Mouse (Mus musculus) v-Abl transformed pro-B cells (cell line): ENCODE results near the gene Ppfibp2.

ENCODE experiments used
- in situ Hi-C, 2 experiments: fragments of 400-800 bp; cut with MboI; formaldehyde crosslinking; loops; one replicate each; pipeline ENCODE4 v1.15.1; 2025; ENCODE audit not compliant: unreplicated experiment in 2 of 2

Ppfibp2 gene

DNA sequence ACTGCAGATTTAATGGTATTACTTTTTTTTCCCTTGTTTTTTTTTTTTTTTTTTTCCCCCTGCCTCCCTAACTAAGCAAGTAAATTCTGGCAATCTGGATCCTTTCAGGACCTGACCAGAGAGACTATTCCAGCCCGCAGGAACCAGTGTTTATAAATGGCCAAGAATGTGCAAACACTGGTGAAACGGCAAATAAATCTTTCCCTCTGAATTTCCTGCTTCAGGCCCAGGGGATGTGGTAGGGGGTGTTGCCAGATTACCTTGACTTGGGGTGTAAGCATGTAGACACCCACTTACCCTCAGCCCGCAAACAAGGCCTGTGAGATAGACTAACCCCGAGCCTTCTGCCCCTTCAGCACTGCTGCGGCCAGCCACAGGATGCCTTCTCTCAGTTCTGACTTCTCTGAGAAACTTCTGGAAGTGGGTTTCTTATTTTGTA, 66.9 kb downstream of the Ppfibp2 start:
- in situ Hi-C loops: loop anchor here in 1 of 2 experiments (25.0 kb wide), 1 partner anchor 1350 kb away; no protein-coding TSS in a partner anchor

DNA sequence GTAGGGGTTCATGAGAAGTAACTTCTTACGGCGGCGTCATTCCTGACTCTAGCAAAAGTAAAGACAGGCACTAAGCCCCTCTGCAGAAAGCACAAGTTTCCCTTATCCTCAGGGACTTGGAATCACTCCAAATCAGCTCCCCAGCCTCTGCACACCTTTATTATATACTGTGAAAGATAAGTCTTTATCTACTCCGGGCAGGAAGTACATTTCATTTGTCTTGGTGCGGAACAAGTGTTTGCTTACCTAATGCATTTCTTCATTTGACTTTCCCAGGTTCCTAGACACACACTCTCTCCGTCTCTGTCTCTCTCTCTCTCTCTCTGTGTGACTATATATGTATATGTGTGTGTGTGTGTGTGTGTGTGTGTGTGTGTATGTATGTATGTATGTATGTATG, 68.6 kb downstream of the Ppfibp2 start:
- in situ Hi-C loops: loop anchor here in 1 of 2 experiments (25.0 kb wide), 1 partner anchor 1349 kb away; no protein-coding TSS in a partner anchor

DNA sequence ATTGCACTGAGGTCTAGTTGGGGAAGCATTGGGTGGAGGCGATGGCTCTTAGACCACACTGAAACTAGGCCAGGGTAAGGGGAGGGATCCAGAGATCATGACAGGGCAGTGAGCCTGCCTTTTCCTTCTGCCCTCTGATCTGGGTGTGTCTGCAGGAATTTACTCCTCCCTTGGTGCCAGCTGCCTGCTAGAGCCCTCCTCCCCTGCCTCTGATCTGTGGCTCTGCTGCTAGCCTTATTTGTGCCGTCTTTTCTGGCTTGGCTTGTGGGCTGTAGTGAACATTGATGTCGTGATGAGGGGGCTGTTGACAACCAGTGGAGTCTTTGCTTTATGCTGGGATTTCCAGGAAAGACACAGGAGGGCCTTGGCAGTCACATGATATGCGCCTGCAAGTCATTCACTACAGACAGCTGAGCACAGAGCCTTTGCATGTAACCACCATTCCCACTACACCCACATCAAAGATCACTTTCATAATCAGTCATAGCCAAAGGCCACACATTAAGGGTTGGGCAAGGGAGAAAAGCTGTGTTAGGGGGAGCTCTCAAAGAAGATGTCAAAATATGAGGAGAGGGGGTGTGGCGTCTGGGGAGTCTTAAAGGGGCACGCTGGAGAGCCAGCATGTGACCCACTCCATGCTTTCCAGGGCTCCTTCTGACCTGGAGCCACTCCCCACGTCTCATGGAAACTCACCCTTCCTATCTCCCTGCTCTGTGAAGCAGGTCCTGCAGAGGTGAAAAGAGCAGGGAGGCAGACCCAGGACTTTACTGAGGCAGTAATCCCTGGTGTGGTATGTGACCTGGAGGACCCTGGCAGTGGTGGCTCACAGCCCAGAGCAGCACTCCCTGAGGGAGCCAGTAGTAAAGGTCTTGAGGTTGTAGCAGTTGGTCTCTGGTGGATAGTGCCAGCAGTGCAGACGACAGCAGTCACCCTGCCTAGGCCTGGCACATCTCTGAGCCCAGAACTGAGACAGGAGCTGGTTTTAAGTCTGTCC, 69.4 kb downstream of the Ppfibp2 start:
- in situ Hi-C loops: loop anchor here in 1 of 2 experiments (25.0 kb wide), 1 partner anchor 1348 kb away; no protein-coding TSS in a partner anchor

DNA sequence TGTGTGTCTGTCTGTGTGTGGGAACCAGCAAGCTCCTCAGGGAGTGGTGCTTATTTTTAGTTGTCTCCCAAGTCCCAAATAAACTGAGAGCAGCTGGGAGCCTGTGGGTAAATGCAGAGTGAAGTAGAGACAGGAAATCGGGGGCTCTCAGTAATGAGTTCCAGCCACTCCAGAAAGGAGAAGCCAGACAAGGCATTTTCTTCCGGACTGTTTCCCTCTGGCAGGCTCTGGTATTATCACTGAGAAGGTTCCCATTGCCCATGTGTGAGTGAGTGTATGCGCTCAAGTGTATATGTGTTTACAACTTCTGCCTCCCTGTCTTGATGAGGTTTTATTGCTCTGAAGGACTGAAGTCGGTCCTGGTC, 70.2 kb downstream of the Ppfibp2 start:
- in situ Hi-C loops: loop anchor here in 1 of 2 experiments (25.0 kb wide), 1 partner anchor 1347 kb away; no protein-coding TSS in a partner anchor

DNA sequence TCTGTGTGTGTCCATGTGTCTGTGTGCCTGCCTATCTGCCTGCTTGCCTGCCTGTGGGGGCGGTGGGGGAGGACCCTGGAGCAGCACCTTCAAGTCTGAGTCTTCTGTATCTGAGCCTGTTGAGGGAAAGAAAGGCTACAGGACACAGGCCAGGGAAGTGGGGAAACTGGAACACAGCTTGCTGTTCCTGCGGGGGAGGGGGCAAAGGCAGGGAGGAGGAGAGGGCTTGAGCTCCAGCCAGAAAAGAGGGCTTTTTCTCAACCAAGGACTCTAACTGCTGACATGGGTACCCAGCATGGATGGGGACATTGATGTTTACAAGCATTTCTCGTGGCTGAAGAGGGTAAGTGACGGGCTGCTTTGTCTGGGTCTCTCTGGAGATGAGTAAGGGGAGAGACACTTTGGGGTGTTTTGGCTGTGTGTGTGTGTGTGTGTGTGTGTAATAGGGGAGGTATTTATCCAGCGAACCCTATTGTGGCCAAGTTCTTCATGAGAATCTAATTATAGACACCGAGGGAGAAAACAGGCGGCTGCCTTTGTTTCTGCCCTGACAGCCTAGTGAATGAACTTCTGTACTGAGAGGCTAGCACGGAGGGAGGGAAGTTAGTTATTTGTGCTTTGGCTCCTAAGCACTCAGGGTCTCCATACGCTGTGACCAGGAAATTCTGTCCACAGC, 70.7 kb downstream of the Ppfibp2 start:
- in situ Hi-C loops: loop anchor here in 1 of 2 experiments (25.0 kb wide), 1 partner anchor 1347 kb away; no protein-coding TSS in a partner anchor

DNA sequence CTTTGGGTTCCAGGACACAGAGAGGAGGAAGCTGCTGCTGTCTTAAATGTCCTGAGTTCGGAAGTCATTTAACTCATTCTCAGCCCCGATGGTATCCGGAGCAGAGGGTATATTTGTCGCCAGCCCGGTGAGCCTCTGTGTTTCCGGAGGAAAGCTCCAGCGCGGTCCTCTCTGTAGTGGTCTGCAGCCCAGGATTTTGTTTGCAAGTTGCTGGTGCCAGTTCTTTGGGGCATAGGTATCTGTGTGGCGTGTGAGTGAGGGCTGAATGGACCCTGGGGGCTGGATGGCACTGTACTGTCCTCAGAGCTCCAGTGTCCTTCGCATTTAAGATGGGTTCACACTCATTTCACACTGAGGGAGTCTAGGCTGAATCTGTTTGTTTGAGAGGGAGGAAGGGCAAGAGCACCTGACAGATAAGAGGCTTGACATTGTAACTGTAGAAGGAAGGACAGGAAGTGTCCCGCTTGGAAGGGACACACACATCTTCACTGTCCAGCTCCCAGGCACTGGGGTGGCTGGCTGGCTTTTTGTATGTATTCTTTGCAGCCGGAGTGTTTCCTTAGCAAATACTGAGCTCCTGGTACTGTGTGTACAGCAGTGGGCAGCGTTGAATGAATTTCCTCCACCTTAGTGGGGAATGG, 71.4 kb downstream of the Ppfibp2 start:
- in situ Hi-C loops: loop anchor here in 1 of 2 experiments (25.0 kb wide), 1 partner anchor 1346 kb away; no protein-coding TSS in a partner anchor

DNA sequence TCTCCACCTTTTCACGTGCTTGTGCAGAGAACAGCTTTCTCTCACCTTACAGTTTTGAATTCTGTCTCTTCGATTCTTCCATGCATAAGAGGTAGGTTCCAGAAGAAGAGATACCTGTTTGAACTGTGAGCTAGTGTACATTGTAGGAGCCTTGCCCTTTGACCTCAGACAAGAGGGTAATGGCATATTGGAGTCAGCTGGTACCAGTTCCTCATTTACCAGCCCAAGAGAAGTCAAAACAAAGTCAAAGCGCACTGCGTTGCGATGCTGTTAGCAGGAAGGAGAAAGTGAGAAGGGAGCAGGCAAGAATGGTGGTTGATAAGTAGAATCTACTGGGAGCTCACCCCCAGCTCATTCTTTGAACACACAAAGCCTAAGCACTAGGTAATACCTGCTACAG, 73.5 kb downstream of the Ppfibp2 start:
- in situ Hi-C loops: loop anchor here in 1 of 2 experiments (25.0 kb wide), 1 partner anchor 1344 kb away; no protein-coding TSS in a partner anchor

DNA sequence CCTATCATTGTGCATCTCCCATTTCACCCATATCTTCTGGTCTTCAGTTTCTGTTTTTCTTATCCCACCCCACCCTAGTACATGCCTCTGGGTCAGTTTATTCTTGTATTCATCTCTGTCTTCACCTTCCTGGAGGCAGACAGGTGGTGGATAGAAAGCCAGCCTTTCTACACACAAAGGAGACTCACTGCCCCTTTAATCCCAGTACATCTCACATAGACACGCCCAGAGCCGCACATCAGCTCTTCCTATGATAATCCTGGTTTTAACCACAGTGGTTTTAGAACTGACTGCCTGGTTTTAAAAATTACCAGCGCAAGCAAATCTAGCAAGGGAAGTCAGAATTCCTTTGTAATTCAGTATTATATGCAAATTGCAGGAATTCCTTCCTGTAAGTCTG, 80.2 kb downstream of the Ppfibp2 start:
- in situ Hi-C loops: no loop called here

DNA sequence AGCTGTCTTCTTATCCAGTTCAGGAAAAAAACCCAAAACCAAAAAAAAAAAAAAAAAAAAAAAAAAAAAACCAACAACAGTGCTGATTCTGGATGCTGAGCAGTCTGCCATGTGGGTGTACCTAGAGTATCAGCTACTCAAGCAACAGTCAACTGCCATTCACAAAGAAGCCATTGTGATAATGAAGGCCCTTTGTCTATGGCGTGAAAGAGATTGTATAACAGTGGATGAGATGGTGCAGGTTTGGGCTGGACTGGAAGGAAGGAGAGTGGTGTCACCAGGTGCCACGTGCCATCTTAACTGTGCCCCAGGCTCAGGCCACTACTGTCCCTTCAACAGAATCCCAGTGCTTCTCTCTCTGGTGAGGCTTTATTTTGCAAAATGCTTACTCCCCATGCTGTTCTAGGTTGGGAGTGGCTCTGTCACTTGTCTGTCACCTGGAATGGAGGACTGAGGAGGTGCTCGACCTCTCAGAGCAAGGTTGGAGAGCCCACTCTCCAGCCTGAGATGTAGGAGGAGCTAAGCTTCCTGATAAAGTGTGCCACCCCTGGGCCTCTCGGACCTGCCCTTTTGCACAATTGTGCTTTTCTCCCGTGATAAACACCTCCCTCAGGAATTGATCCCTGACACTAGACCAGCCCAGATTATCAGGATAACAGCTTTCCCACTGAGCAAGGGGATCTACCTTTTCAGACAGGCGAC, 85.3 kb downstream of the Ppfibp2 start:
- in situ Hi-C loops: no loop called here

DNA sequence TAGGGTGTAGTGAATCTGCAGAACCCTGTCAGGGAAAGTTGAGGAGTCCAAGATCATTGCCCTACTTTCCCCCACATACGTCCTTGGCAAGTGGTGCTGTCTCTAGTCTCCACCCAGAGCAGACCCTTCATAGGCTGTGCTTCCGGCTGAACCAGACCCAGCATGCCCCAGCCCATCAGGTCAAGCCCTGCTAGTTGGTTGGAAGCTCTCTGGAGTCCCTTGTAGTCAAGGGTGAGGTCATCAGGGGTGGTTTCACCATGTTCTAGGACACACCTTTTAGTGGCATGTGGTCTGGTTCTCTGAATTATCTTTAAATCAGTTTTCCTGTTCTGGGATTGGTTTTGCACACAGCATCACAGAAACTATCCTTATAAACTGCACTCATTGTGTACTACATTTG, 86.3 kb downstream of the Ppfibp2 start:
- in situ Hi-C loops: no loop called here

DNA sequence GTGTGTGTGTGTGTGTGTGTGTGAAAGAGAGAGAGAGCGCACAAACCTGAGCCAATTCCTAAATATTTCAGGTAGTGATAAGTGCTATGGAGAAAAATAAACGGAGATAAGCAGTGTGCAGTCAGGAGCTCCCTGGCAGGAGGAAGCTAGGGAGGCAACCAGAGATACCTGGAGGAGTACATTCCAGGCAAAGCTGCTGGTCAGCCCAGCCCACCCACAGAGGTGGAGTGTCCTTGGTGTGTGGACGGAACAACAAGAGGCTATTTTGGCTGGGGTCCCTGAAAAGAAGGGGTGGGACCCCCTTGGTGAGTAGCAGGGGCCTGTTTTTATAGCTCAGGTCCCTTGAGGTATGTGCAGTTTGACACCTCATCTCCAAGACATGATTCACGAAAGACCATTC, 88.2 kb downstream of the Ppfibp2 start:
- in situ Hi-C loops: no loop called here

DNA sequence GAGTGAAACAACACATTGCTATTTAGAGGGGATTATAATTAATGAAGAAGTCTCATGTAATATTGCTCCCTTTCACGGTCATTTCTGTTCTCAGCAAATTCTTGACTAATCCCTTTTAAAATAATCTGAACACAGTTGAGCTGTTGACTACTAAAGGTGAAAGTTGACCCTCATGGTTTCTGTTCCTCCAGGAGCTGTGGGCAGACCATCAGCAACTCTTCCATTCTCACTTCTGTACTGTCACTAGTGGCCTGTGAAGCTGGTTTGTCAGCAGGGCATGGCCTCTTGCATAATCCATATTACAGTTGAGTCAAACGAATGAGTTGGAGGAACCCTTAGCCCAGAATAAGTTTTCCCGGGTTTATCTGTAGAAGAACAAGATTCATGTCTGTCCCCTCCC, 88.6 kb downstream of the Ppfibp2 start:
- in situ Hi-C loops: no loop called here

DNA sequence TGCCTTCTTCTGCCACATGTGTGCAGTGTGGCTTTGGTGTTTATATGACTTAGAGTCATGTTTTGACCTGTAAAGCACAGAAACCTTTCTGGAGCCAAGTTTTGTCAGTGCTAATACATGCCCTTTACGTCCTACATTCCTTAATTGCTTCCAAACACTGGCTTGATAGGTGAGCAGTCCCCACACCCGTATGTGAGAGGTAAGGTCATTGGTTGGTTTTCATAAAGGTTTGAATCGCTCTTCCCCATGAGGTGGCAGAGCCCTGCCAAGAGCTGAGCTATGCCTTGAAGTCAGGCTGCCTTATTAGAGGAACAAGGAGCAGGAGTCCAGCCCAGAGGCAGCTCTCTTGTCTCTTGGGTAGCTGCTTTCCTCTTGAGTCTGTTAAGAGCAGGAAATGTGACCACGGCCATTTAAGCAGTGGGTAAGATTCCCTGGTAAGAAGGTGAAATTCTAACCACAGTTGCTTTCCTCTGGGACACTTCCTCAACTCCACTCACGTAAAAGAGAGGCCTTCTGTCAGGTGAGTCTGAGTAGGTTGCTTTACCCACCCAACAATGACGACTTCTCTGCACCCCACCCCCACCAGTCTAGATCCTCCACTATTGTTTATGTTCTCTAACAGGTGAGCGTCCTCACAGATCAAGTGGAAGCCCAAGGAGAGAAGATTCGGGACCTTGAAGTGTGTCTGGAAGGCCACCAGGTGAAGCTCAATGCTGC, 90.4 kb downstream of the Ppfibp2 start:
- in situ Hi-C loops: no loop called here

DNA sequence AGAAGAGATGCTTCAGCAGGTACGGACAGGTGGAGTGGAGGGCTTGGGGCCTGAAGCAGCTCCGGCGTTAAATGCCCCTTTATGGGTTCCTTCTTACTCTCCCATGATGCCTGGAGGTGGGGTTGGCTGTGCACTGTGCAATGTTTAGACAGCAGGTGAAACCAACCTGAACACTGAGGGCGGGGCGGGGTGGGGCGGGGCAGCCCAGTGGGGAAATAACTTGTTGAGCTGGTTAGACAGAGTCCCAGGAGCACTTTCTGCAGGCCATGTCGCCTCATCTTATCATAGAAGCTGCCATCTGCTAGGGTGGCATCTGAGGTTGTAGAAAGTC, 90.9 kb downstream of the Ppfibp2 start:
- in situ Hi-C loops: no loop called here

DNA sequence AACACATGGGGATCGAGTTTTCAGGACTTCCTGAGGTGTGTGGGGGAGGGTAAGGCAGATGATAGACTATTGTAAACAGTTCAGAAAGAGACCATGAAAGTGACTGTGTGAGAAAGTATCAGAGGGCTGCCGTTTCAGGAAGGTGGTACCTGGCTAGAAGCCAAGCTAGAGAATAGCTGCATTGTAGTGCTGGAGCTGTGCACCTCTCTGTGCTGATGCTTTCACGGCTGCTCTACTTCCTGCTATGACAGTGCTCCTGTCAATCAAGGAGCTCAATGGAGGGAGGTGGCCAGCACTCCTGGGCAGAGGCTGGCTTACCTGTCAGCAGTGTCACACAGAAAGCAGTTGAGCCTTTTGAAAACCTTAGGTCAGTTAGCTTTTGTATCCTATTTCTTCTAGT, 92.4 kb downstream of the Ppfibp2 start:
- in situ Hi-C loops: no loop called here

DNA sequence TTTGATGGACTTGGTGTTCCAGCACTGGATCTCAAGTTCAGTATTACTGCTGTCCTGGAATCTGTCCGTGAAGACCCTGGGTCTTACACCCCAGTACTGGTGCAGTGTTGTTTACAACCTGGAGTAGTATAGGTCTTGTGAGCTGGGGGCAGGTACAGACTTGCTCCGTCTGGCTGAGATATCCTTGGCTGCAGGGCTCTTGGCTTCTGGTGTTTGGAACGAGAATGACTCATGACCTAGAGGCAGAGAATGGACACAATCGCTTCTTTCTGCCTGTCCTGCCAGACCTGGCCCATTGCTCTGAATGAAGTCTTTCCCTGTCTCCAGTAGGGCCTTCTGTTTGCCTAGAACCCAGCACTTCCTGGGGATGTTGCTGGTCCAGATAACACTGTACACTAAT, 93.0 kb downstream of the Ppfibp2 start:
- in situ Hi-C loops: no loop called here

DNA sequence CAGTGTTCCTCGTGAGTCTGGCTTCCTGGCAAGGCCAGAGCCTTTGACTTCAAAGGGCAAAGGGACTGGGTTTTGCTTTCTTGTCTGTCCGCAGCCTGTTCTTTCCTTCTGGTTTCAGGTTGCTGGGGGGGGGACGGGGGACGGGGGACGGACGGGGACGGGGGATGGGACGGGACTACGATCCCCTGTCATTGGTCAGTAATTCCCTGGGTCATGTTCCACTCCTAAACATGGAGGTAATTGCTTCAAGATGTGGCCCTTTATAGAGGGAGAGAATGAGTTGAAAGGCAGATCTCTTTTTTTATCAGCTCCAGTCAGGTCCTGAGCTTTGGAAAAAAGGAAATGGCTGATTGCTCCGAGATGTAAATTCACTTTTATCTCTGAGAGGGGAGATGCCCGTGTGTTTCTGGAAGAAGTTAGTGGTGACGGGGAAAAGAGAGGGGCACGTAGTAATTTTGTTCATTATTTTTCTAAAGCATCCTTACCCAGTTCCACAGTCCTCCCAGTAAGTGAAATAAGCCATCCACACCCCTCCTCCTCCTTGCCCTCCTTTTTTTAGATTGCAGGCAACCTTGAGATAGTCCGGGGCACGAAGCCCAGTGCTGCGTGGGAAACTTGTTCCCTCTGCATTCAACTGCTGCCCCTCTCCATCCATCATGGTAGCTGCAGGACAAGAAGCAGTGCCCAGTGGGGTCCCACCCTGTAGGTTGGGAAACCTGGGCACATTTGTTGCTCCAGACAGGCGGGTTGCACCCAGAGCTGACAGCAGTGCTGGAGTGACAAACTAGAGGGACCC, 95.6 kb downstream of the Ppfibp2 start:
- in situ Hi-C loops: no loop called here

DNA sequence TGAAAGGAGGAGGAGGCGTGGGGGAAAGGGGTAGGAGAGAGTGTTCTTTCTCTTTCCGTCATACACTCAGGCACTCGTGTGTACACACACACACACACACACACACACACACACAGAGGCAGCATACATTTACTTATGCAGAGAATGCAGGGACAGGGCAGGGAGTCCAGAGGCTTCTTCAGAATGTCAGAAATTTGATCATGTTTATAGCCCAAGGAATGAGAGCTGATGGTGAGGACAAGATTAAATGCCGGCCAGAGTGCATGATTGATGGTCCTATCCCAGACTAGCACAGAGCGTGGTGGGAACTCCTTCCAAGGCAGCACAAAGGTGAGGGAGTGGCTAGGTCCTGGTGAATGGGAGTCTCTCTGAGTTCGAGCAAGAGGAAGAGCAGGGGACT, 96.5 kb downstream of the Ppfibp2 start:
- in situ Hi-C loops: no loop called here
